Mouse (Mus musculus): ENCODE measurements around the gene Prcc. TPM values are rescaled to one million over a fixed set of nuclear protein-coding genes. Genes with fewer than 3 reads are reported as not detected.
"Not testable (repeated sequence)": the region's sequence is repeated elsewhere in the genome, so short reads cannot be mapped to it uniquely, and the experiment has no call there.

Gene Prcc
- total RNA-seq, 2 experiments from 2014 or later: 16.8 to 22.2 TPM

DNA sequence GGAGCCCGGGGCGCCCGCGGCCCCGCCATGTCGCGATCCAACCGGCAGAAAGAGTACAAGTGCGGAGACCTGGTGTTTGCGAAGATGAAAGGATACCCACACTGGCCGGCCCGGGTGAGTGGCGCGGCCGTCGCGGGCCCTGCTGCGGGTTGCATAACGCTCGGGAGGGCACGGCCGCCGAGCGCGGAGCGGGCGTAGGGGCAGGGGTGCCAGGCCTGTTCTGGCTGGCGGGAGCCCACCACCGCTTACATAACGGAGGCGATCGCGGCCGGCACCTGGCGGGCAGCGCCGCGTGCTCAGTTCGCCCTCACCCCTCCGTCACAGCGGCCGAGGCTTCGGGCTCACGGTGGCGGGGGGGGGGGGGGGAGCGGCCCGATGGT lies 21.2 kb upstream of the Prcc start:
- peak; percentile 6; the same call in 1 of the 2 replicates for ATAC-seq (ENCODE audit: poor library complexity, severe bottlenecking)

DNA sequence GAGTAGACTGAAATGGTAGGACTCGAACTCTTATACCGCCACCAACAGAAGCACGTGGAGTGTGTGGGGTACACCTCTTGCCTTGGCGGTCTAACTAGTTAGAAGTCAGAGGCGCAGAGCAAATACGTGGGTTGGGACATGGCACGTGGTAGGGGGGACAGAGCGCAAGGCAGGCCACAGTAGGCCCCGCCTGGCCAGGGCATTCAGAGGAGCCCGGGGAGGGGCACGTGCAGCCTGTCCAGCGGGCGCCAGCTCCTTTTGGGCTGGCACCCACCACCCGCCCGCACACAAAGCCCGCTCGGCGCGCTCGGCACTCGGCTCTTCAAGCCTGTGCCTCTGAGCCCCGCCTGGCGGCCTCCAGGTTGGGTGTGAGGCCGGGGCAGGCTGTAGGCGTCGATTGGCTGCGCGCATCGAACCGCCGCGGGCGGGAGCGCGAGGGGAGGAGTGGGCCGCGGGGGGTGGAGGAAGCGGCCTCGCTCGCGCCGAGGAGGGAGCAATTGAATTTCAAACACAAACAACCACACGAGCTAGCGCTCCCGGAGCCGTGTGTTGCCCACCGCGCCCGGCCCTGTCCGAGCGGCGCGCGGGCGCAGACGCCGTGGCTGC lies 20.6 kb upstream of the Prcc start, which contains the start of gene Hdgf:
Gene Hdgf, plus strand, starts transcription at position 442 of the 606 bp plus-strand sequence.
- ATAC-seq (ENCODE audit: poor library complexity, severe bottlenecking): peak; percentile 88

DNA sequence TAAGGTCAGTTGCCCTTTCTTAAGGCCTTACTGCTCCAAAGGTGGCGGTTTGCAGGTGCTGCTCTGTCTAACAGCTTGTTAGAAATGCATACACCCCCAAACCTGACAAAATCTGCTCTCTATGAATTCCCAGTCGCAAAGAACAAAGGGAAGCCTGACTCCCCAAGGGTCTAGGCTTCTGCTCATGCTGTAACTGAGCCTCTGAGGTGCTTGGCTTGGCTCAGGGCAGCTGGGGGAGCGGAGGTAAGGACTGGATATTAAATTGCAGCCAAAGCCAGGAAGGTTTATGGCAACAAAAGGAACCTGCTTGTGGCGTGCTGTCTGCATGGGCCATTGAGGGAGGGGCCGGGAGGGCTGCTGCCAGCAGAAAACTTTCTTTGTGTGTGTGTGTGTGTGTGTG lies 18.4 kb upstream of the Prcc start:
- ATAC-seq (ENCODE audit: poor library complexity, severe bottlenecking): no peak

GRCm38 (mm10) chr3:87901959-87902358 lies 16.6 kb upstream of the Prcc start:
- not testable (repeated sequence) for ATAC-seq (ENCODE audit: poor library complexity, severe bottlenecking)

GRCm38 (mm10) chr3:87901036-87901624 lies 15.7 kb upstream of the Prcc start:
- peak; percentile 79 for ATAC-seq (ENCODE audit: poor library complexity, severe bottlenecking)

DNA sequence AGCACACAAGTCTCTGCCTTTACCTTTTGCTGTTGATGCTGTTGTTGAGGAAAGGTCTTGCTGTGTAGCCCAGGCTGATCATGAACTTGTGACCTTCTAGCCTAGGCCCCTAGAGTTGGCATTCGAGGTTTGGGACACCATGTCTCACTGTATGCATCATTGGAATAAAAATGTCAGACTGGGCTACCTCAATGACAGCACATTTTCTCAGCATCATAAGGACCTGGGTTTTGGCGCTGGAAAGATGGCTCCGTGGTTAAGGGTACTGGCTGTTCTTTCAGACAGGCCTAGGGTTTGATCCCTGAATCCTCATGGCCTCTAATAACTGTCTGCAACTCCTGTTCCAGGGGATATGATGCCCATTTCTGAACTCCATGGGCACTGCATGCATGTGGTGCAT lies 14.4 kb upstream of the Prcc start:
- ATAC-seq (ENCODE audit: poor library complexity, severe bottlenecking): no peak

GRCm38 (mm10) chr3:87899266-87899665 lies 13.9 kb upstream of the Prcc start:
- no peak for ATAC-seq (ENCODE audit: poor library complexity, severe bottlenecking)

GRCm38 (mm10) chr3:87893367-87893905 lies 8.0 kb upstream of the Prcc start:
- no peak for ATAC-seq (ENCODE audit: poor library complexity, severe bottlenecking)

DNA sequence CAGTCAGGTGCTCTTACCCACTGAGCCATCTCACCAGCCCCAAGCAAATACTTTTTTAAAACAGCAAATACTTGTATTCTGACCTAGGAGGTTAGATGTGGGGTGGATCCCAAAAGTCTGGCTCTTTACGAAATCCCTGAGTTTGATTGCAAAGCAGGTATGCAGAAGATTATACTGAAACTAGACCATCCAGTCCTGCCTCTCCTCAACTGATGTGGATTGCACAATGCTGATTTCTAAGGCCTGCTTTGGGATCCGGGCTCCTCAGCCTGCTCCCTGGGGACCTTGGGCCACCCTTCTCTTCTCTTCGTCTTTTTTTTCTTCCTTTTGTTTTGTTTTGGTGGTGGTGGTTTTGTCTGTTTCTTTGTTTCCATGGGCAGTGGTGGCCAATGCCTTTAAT lies 6.1 kb upstream of the Prcc start:
- ATAC-seq (ENCODE audit: poor library complexity, severe bottlenecking): no peak

DNA sequence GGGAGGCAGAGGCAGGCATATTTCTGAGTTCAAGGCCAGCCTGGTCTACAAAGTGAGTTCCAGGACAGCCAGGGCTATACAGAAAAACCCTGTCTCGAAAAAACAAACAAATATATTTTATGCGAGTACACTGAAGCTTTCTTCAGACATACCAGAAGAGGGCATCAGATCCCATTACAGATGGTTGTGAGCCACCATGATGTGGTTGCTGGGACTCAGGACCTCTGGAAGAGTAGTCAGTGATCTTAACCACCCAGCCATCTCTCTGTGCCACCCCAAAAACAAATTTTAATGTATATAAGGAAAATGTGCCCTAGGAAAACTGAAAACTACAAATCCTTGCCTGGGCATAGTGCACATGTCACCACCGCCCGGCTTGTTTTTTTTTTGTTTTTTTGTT lies 2.0 kb upstream of the Prcc start:
- not testable (repeated sequence) for ATAC-seq (ENCODE audit: poor library complexity, severe bottlenecking)

- ATAC-seq (ENCODE audit: poor library complexity, severe bottlenecking): no peak
Observed at GRCm38 (mm10) chr3:87886416-87886815, 1.0 kb upstream of the Prcc start.

DNA sequence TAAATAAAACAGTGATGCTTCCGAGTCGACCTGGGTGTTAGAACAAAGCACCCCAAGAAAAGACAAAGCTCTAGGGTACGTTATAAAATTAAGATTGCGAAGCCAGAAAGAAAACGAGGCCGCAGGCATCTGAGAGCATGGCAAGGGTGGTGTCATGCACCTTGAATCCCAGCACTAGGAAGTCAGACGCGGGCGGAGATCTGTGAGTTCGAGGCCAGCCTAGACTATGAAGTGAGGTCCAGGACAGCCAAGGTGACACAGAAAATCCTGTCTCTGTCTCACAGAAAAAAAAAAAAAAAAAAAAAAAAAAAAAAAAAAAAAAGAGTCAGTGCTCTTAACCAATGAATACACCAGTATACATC lies 577 bp upstream of the Prcc start:
- peak; percentile 23 for ATAC-seq (ENCODE audit: poor library complexity, severe bottlenecking)

DNA sequence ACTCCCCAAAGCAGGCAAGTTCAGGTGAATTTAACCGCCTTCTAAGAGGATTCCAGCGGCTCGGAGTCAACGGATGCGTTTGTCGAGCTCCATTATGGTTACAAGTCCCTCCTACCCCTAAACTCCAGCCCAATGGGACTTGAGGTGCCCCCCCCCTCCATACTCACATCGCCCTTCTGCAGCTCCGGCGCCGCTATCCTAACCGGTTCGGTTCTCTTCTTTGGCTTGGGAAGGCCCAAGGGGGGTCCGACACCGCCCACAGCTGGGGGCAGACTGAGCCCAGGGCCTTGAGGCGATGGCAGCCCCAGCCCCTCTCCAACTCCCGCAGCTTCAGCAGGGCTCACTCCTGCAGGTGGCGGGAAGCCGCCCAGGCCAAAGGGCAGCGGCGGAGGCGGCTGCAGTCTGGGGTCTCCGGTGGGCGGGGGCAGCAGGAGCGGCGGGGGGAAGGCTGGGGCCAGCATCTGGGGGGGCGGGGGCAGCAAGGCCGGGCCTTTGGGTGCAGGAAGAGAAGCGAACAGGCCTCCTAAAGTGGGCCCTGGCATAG lies 628 bp downstream of the Prcc start:
- no peak for ATAC-seq (ENCODE audit: poor library complexity, severe bottlenecking)

GRCm38 (mm10) chr3:87884291-87884690 lies 1.1 kb downstream of the Prcc start:
- ATAC-seq (ENCODE audit: poor library complexity, severe bottlenecking): no peak

DNA sequence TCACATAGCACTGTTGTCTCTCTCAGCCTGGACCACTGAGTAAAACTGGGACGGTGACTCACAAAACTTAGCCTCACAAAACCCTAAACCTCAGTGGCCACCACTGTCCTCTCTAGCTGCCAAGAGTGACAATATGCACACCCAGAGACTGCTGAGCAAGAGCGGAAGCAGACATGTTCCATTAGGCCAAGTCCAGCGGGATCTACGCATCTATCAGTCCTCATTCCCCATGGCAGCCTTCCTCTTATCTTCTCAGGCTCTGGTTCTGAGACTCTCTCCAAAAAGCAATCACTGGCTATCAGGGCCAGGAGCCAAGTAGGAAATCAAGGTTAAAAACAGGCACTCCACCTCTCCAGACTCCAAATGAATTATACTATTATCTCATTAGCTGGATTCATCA lies 7.7 kb downstream of the Prcc start:
- ATAC-seq (ENCODE audit: poor library complexity, severe bottlenecking): no peak

DNA sequence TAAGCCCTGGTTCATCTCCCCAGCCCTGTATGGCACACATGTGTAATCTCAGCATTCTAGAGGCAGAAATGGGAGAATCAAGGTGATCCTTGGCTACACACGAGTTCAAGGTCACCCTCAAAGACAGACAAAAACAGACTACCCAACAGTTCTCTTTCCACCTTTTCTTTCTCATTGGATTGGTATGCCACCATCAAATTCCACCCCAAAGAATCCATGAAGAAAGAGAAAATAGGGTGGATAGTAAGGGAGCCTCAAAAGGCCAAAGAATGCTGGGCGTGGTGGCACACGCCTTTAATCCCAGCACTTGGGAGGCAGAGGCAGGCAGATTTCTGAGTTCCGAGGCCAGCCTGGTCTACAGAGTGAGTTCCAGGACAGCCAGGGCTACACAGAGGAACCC lies 21.3 kb downstream of the Prcc start:
- ATAC-seq (ENCODE audit: poor library complexity, severe bottlenecking): not testable (repeated sequence)

GRCm38 (mm10) chr3:87859813-87860212 lies 25.6 kb downstream of the Prcc start:
- peak; percentile 95 for ATAC-seq (ENCODE audit: poor library complexity, severe bottlenecking)

- no peak for ATAC-seq (ENCODE audit: poor library complexity, severe bottlenecking)
Observed at GRCm38 (mm10) chr3:87857666-87858065, 27.7 kb downstream of the Prcc start.

GRCm38 (mm10) chr3:87855936-87856335 lies 29.5 kb downstream of the Prcc start:
- ATAC-seq (ENCODE audit: poor library complexity, severe bottlenecking): no peak

DNA sequence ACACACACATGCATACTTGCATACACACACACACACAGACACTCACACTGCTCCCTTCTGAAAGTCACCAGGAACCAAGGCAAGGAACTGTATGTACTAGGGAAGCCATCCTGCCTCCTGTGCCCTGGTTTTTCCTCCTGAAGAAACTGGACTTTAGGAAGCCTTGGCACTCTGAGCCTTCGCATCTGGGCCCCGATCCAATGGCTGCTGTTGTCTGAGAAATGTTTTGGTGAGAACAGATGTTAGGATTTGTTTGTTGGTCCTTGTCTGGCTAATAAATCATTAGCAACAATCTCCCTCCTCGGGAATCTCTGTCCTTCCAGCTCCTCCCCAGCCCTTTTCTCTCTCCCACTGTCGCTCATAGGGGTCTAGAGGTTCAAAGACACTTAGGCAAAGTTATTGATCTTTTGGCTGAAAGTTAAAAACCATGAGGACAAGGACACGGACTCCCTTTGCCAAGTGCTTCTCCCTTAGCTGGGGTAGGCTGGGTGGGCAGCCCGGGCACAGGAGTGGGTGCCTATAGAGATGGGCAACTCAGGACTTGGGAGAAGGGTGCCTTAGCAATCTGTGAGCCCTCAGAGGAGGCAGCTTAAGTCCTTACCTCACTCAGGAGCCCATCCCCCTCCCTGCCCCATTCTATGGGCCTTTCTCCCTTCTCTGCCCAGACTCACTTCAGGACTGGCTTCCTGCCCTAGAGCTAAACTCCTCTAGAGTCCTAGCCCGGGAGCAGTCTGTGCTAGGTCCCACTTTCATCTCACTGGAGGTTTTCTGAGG lies 30.4 kb downstream of the Prcc start:
- no peak for ATAC-seq (ENCODE audit: poor library complexity, severe bottlenecking)

DNA sequence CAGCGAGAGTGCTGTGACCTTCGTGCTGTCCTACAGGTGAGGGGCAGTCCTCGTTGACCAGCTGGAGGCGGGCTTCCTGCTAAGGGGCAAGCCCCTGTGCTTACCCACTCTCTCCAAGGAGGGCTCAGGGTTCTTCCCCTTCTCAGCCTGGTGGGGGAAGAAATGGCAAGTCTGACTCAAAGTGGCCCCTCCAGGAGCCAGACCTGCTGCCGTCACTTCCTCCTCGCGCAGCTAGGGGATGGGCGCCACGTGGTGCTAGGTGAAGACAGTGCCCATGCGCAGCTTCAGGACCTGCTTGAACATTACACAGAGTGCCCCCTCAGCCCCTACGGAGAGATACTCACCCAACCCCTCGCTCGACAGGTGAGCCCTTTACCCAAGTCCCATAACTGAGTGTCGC lies 36.3 kb downstream of the Prcc start:
- ATAC-seq (ENCODE audit: poor library complexity, severe bottlenecking): no peak

GRCm38 (mm10) chr3:87847680-87848079 lies 37.7 kb downstream of the Prcc start:
- peak; percentile 25; the same call in 1 of the 2 replicates for ATAC-seq (ENCODE audit: poor library complexity, severe bottlenecking)
